Mouse (Mus musculus): Measurements from ENCODE around the gene Olfr476. TPM values are rescaled to one million over a fixed set of nuclear protein-coding genes. Genes with fewer than 3 reads are reported as not detected.

The Olfr476 gene
- polyA plus RNA-seq (2014; fragmentation: Illumina TruSeq; extraction: RNeasy Lipid Tissue Mini Kit (QIAGEN cat#74804); ENCODE audit: low read depth, low replicate concordance) = not detected

DNA sequence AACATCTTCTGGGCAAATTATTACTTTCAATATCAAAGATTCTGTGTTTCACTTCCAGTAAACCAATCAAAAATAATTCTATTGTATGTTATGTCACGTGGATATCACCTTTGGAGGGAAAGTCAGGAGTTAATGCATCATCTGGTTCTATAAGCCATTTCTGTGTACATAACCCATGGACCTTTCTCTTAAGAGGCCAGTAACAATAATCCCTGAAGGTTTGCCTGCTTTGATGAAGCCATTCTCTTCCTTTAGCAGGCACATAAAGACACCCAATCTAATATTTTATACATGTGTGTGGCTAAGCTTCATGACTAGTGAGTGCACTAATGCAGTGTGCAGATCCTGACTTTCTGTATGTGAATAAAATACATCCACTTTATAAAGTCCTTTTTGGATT, at the start of gene Olfr476:
TSS of gene Olfr476 (plus strand) at position 301 of the 400 bp plus-strand sequence.

DNA sequence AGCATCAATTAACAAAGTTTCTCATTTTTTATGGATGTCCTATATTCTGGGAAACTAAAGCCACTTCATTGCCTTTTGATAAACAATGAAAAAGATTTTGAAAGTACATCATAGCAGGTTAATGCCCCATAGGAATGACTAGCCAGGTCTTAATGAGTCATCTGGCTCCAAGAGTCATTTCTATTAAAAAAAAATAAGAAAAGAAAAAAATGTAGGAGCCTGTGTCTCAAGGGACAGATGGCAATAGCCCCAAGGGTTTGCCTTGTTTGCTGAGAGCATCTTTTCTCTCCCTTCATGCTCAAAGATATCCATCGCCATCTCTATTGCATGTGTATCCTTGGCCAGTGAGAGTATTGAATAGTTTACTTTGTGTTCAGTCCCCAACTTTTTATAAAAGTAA, 34.5 kb upstream of the Olfr476 start, which contains the start of gene Olfr473:
TSS of gene Olfr473 (plus strand) at position 301 of the 400 bp plus-strand sequence.

DNA sequence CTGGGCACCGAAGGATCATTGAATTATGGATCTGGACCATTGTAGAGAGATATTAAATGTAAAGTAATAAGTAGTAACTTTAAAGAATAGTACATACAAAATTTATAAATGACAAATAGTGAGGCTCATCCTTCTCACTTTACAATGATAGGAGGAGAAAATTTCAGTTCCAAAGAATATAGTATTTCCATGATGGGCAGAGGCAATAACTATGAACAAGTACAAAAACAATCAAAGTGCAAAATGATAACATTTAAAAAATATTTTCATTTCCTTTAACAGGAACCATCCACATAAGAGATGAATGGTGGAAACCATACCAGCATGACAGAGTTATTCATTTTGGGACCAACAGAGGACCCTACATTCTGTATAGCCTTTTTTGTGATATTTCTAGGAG, 10.3 kb upstream of the Olfr476 start, which contains the start of gene Olfr474:
TSS of gene Olfr474 (plus strand) at position 301 of the 400 bp plus-strand sequence.

DNA sequence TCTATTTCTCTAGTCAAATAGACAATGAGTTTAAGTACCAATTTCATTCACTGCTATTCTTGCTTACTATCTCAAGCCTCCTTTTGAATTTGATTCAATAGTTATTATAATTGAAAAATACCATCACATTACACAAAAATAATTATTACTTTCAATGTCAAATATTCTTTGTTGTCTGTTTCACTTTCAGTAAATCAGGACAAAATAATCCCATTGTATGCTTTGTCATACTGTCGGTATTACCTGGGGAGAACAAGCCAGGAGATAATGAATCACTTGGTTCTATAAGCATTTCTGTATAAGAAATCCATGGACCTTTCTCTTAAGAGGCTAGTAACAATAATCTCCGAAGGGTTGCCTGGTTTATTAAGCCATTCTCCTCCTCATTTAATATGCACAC, 21.8 kb downstream of the Olfr476 start, which contains the start of gene Olfr477:
TSS of gene Olfr477 (plus strand) at position 301 of the 400 bp plus-strand sequence.

Other genes starting within 250 kb of the Olfr476 start
- gene Cyb5r2, start 206.8 kb upstream of the Olfr476 start, polyA plus RNA-seq (2014; fragmentation: Illumina TruSeq; extraction: RNeasy Lipid Tissue Mini Kit (QIAGEN cat#74804); ENCODE audit: low read depth, low replicate concordance) = not detected
- not detected for gene Ovch2, start 163.6 kb upstream of the Olfr476 start, polyA plus RNA-seq (2014; fragmentation: Illumina TruSeq; extraction: RNeasy Lipid Tissue Mini Kit (QIAGEN cat#74804); ENCODE audit: low read depth, low replicate concordance)
- gene Olfr467, start 152.5 kb upstream of the Olfr476 start, polyA plus RNA-seq (2014; fragmentation: Illumina TruSeq; extraction: RNeasy Lipid Tissue Mini Kit (QIAGEN cat#74804); ENCODE audit: low read depth, low replicate concordance) = not detected
- not detected for gene Olfr469, start 139.3 kb upstream of the Olfr476 start, polyA plus RNA-seq (2014; fragmentation: Illumina TruSeq; extraction: RNeasy Lipid Tissue Mini Kit (QIAGEN cat#74804); ENCODE audit: low read depth, low replicate concordance)
- not detected for gene Olfr470, start 117.3 kb upstream of the Olfr476 start, polyA plus RNA-seq (2014; fragmentation: Illumina TruSeq; extraction: RNeasy Lipid Tissue Mini Kit (QIAGEN cat#74804); ENCODE audit: low read depth, low replicate concordance)
- not detected for gene Olfr472, start 66.9 kb upstream of the Olfr476 start, polyA plus RNA-seq (2014; fragmentation: Illumina TruSeq; extraction: RNeasy Lipid Tissue Mini Kit (QIAGEN cat#74804); ENCODE audit: low read depth, low replicate concordance)
- not detected for gene Olfr473, start 34.4 kb upstream of the Olfr476 start, polyA plus RNA-seq (2014; fragmentation: Illumina TruSeq; extraction: RNeasy Lipid Tissue Mini Kit (QIAGEN cat#74804); ENCODE audit: low read depth, low replicate concordance)
- not detected for gene Olfr474, start 10.2 kb upstream of the Olfr476 start, polyA plus RNA-seq (2014; fragmentation: Illumina TruSeq; extraction: RNeasy Lipid Tissue Mini Kit (QIAGEN cat#74804); ENCODE audit: low read depth, low replicate concordance)
- not detected for gene Olfr477, start 21.9 kb downstream of the Olfr476 start, polyA plus RNA-seq (2014; fragmentation: Illumina TruSeq; extraction: RNeasy Lipid Tissue Mini Kit (QIAGEN cat#74804); ENCODE audit: low read depth, low replicate concordance)
- gene Olfr478, start 69.2 kb downstream of the Olfr476 start, polyA plus RNA-seq (2014; fragmentation: Illumina TruSeq; extraction: RNeasy Lipid Tissue Mini Kit (QIAGEN cat#74804); ENCODE audit: low read depth, low replicate concordance) = not detected
- gene Olfr479, start 85.9 kb downstream of the Olfr476 start, polyA plus RNA-seq (2014; fragmentation: Illumina TruSeq; extraction: RNeasy Lipid Tissue Mini Kit (QIAGEN cat#74804); ENCODE audit: low read depth, low replicate concordance) = not detected
- gene Olfr480, start 102.5 kb downstream of the Olfr476 start, polyA plus RNA-seq (2014; fragmentation: Illumina TruSeq; extraction: RNeasy Lipid Tissue Mini Kit (QIAGEN cat#74804); ENCODE audit: low read depth, low replicate concordance) = not detected
- gene Olfr481, start 115.1 kb downstream of the Olfr476 start, polyA plus RNA-seq (2014; fragmentation: Illumina TruSeq; extraction: RNeasy Lipid Tissue Mini Kit (QIAGEN cat#74804); ENCODE audit: low read depth, low replicate concordance) = not detected
- not detected for gene Olfr482, start 132.8 kb downstream of the Olfr476 start, polyA plus RNA-seq (2014; fragmentation: Illumina TruSeq; extraction: RNeasy Lipid Tissue Mini Kit (QIAGEN cat#74804); ENCODE audit: low read depth, low replicate concordance)
- not detected for gene Olfr483, start 136.0 kb downstream of the Olfr476 start, polyA plus RNA-seq (2014; fragmentation: Illumina TruSeq; extraction: RNeasy Lipid Tissue Mini Kit (QIAGEN cat#74804); ENCODE audit: low read depth, low replicate concordance)
- gene Olfr484, start 162.6 kb downstream of the Olfr476 start, polyA plus RNA-seq (2014; fragmentation: Illumina TruSeq; extraction: RNeasy Lipid Tissue Mini Kit (QIAGEN cat#74804); ENCODE audit: low read depth, low replicate concordance) = not detected
- not detected for gene Olfr485, start 195.1 kb downstream of the Olfr476 start, polyA plus RNA-seq (2014; fragmentation: Illumina TruSeq; extraction: RNeasy Lipid Tissue Mini Kit (QIAGEN cat#74804); ENCODE audit: low read depth, low replicate concordance)
- not detected for gene Olfr486, start 207.9 kb downstream of the Olfr476 start, polyA plus RNA-seq (2014; fragmentation: Illumina TruSeq; extraction: RNeasy Lipid Tissue Mini Kit (QIAGEN cat#74804); ENCODE audit: low read depth, low replicate concordance)
- not detected for gene Olfr487, start 249.8 kb downstream of the Olfr476 start, polyA plus RNA-seq (2014; fragmentation: Illumina TruSeq; extraction: RNeasy Lipid Tissue Mini Kit (QIAGEN cat#74804); ENCODE audit: low read depth, low replicate concordance)